Mouse (Mus musculus) telencephalon, adult 2 months (tissue): ENCODE results near the gene Tnpo1.

ENCODE experiments used
- DNase-seq: peaks from one replicate; pipeline ENCODE4 v3.0.0-alpha.2; 2011; ENCODE audit warnings: low read depth, low spot score

Gene Tnpo1

GRCm38 (mm10) chr13:98925486-98926212 is 535 bp downstream of the Tnpo1 start:
- DNase-seq: no peak

GRCm38 (mm10) chr13:98924897-98925485 is 1.2 kb downstream of the Tnpo1 start:
- DNase-seq: no peak

- DNase-seq: no peak
Observed at GRCm38 (mm10) chr13:98922806-98923205, 3.4 kb downstream of the Tnpo1 start.

- no peak for DNase-seq
Observed at GRCm38 (mm10) chr13:98921276-98921675, 4.9 kb downstream of the Tnpo1 start.

GRCm38 (mm10) chr13:98920300-98920699 is 5.9 kb downstream of the Tnpo1 start:
- DNase-seq: no peak

- no peak for DNase-seq
Observed at GRCm38 (mm10) chr13:98919695-98920094, 6.5 kb downstream of the Tnpo1 start.

- no peak for DNase-seq
Observed at GRCm38 (mm10) chr13:98917851-98918250, 8.3 kb downstream of the Tnpo1 start.

- no peak for DNase-seq
Observed at GRCm38 (mm10) chr13:98915591-98915990, 10.6 kb downstream of the Tnpo1 start.

- no peak for DNase-seq
Observed at GRCm38 (mm10) chr13:98914844-98915212, 11.4 kb downstream of the Tnpo1 start.

- DNase-seq: no peak
Observed at GRCm38 (mm10) chr13:98914010-98914843, 12.0 kb downstream of the Tnpo1 start.

GRCm38 (mm10) chr13:98913196-98913595 is 13.0 kb downstream of the Tnpo1 start:
- no peak for DNase-seq

GRCm38 (mm10) chr13:98912602-98913001 is 13.6 kb downstream of the Tnpo1 start:
- DNase-seq: no peak

- DNase-seq: no peak
Observed at GRCm38 (mm10) chr13:98910801-98911200, 15.4 kb downstream of the Tnpo1 start.

GRCm38 (mm10) chr13:98904608-98905007 is 21.6 kb downstream of the Tnpo1 start:
- DNase-seq: no peak

- DNase-seq: no peak
Observed at GRCm38 (mm10) chr13:98902366-98903025, 23.7 kb downstream of the Tnpo1 start.

GRCm38 (mm10) chr13:98899550-98899949 is 26.6 kb downstream of the Tnpo1 start:
- DNase-seq: no peak

- no peak for DNase-seq
Observed at GRCm38 (mm10) chr13:98897577-98897976, 28.6 kb downstream of the Tnpo1 start.

GRCm38 (mm10) chr13:98896434-98897126 is 29.6 kb downstream of the Tnpo1 start:
- no peak for DNase-seq

- no peak for DNase-seq
Observed at GRCm38 (mm10) chr13:98896013-98896412, 30.2 kb downstream of the Tnpo1 start.

GRCm38 (mm10) chr13:98894900-98895299 is 31.3 kb downstream of the Tnpo1 start:
- DNase-seq: no peak

- DNase-seq: no peak
Observed at GRCm38 (mm10) chr13:98891443-98891842, 34.7 kb downstream of the Tnpo1 start.

GRCm38 (mm10) chr13:98890871-98891219 is 35.3 kb downstream of the Tnpo1 start:
- peak; percentile 78 for DNase-seq
